Mouse (Mus musculus): ENCODE measurements at regions not wholly inside any gene's neighbourhood (a gene's known extent, or its start where the extent isn't known, plus 50 kb on each side); places are given as distances from the start of the nearest gene placed in this dataset.

DNA sequence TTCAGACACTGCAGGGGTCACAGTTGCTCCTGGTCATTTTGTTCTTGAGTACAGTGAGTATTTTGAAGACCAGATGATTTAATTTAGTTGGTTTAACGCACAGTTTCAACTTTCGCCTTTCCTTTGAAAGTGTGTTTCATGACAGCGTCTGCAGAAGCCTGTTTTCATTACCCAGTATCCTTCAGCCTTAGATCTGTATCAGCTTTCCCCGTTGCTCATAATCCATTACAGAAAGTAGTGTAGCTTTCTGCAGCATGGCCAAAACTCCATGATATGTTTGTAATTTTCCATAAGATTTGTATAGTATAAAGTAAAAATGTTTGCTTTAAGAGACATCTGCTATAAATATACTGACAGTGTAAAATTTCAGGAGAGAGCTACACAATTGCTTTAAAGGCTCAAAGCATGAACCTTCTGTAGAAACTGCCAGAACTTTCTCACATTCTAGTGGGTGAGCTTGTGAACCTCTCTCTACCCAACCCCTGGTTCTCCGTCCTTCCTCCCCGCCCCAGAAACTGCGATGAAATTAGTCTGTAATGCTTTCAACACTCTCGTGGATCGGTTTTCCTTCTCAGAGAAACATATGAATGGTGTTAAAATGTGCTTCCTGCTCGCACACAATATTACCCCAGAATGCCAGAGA is 506.6 kb upstream of the Adgrl2 start:
- DNase-seq = no peak

DNA sequence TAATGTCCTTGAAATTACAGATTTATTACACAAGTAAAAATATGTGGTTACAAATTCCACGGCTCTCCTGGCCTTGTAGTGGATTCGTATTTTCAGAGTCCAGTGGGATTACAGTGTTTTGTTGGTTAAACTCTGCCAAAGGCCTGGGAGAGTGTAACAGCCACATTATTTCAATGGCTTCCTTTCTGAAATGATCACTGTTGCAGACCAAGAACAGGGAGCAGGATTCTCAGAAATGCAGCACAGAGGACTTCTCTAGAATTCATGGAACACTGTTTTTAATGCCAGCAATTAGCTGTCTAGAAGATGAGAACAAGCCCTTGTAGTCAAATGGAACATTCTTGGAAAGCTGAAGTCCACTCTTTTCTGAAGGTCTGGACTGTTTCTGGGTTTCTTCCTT is 505.8 kb upstream of the Adgrl2 start:
- no peak for DNase-seq

DNA sequence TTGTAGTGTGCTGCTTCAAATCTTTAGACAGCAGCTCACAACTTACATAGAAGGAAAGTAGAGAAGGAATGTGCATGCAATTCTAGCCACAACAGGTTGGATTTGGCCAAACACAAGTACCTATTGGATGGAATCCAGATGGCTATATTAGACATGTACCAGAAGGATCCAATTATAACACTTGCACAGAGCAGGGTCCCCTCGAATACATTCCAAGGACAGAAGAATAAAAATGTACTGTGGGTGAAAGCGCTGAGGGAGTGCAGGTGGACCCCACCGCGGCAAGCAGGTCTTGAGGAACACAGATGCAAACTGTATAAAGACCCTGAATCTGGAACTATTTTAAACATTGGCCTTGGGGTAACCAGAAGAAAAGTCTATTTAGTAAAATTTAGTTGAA is 497.8 kb upstream of the Adgrl2 start:
- DNase-seq = no peak

DNA sequence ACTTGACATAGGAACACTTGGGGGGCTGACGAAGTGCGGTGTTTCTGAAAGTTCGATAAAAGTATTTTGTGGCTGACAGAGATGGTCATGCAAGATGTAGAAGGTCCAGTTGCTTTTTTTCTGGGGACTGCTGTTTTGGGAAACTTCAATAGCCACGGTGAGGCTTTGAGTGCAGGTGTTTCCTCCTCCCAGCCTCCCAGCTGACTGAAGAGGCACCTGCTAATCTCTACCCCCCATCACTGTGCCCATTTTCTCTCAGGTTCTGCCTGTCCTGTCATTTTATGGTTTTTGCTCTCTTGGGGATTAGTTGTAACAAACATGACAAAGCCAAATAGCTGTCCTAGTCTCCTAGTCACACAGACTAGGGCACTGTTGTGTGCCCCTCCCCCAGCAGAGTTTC is 495.1 kb upstream of the Adgrl2 start:
- DNase-seq = no peak

DNA sequence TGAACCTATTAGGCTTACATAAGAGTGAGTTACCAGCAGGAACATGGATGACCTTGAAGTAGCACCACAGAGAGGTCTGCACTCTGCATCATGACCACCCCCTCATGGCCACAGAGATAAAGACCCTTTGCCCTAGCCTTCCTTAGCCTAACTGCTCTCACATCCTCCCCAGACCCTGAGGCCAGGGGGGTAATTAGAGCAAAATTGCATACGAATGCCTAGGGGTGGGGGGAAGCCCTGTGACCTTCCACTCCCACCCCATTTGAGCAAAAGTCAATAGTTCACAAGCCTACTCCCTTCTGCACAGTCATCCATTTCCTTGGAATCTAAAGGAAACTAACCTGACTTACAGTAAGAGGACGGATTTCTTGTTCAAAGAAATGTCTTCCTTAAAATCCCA is 494.0 kb upstream of the Adgrl2 start:
- no peak for DNase-seq

DNA sequence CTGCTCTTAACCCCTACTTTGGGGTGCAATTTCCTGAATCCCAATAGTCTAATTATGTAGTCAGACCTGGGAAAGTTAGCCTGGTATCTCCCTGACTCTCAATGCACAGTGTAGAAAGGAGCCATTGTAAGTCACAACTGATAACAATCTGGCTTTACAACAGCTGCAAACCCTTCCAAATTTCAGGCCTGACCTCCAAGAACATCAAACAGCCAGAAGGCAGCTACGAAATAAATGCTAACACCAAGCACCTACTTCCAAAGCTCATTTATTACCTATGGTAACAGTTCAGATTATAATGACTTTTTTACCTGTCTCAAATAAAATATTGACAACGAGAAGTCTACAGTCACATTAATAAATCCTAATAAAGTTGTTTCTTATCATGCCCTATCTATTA is 485.8 kb upstream of the Adgrl2 start:
- no peak for DNase-seq

DNA sequence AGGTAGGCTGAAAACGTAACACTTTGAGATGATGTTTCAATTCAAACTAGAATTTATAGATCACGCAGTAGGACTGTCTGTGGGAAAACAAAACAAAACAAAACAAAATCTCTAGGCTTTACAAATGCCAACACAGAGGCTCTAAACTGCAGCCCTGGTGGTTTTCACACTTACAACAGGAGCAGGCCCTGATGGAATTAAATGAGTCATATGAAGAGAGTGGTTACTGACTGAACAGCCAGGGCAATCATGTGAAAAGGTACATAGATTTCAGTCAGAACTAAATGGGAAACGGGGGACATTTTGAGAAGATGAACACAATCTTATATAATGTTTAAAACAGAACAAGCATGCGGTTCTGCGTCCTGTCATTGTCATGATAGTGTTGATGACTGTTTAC is 476.6 kb upstream of the Adgrl2 start:
- no peak for DNase-seq

DNA sequence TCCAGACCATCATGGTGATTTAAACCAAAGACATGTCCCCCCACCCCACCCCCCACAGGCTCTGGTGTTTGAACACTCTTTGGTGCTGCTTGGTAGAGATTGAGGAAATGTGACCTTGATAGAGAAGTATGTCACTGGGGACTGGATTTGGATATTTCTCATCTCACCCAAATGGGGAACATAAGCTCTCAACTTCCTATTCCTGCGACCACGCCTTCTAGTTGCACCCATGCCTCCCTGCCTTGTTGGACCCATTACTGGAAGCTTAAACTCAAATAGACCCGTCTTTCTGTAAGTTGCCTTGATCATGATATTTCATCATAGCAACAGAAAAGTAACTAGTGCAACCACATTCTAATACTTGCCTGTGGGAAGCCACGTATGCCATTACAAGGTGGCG is 474.2 kb upstream of the Adgrl2 start:
- no peak for DNase-seq

DNA sequence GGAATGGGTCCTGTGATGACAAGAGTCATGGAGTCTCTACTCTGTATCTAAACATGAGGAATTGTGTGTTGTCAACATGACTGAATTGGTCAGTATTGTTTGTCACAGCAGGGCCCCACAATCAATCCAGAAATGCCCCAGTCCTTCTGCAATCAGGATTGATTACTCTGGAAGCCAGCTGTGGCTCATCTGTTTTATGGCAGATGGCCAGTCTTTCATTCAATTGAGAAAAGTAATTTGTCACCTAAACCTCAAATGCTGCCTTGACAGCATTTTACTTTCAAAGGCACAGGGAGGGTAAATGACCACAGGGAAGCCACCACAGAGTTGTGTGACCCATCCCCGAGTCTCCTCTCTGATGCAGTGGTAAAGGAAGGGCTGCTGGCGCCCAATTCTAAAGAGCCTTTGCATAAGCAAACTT is 471.8 kb upstream of the Adgrl2 start:
- DNase-seq = no peak

DNA sequence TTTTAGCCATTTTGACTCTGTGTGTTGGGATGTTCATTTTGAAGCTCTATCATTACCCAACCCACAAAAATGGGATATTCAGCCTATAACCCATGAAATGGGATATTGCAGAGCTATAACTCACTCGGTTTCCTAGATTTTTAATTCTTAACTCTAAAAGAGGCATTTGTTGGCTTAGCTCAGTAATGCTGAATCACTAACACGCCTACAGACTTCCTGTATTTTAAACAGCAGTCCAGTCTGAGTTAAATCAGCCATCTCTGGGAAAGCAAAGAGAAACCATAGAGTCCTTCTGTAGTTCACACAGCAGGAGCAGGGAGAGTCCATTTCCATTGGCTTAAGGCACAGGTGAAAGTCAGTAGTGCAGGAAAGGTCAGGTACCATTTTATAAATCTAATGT is 471.3 kb upstream of the Adgrl2 start:
- no peak for DNase-seq

DNA sequence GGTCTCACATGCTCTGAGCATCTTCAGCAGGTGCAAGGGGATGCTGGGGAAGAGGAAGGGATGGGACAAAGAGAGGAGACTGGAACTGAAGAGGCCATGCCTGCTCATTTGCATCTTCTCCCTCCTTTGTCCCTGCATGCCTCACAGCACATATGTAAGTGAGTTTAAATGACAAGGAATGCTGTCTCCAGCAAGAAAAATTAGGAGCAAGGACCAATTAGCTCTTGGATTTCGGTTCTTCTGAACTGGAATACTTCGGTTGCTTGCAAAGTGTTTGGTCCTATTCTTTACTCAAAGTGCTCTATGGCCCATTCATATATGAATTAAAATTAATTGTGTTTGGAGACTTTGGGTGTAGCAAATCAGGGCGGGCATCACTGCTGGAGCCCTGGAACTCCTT is 459.0 kb upstream of the Adgrl2 start:
- DNase-seq = no peak

DNA sequence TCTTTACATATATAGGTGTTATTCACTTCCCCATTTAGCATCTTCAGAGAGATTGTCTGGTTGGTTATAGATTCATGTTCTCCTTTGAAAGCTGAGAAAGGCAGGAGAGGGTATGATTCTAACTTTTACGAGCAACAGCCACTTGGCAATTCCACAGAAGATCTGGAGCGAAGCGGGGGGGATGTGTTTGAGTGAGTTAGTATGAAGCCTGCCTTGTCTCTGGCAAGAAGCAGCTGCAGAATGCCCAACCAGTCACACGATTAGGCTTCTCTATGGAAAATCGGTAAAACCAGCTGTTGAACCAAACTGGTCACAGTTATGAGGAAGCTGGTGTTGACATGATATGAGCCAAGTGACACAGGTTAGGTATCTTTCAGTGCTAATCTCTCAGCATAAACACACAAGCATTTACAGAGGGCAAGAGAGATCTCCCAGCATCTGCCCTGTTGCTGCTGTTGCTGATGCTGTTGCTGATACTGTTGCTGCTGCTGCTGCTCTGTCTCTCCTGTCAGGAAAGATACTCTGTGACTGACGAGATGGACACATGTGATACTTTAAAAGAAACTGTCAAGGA is 455.7 kb upstream of the Adgrl2 start:
- no peak for DNase-seq

DNA sequence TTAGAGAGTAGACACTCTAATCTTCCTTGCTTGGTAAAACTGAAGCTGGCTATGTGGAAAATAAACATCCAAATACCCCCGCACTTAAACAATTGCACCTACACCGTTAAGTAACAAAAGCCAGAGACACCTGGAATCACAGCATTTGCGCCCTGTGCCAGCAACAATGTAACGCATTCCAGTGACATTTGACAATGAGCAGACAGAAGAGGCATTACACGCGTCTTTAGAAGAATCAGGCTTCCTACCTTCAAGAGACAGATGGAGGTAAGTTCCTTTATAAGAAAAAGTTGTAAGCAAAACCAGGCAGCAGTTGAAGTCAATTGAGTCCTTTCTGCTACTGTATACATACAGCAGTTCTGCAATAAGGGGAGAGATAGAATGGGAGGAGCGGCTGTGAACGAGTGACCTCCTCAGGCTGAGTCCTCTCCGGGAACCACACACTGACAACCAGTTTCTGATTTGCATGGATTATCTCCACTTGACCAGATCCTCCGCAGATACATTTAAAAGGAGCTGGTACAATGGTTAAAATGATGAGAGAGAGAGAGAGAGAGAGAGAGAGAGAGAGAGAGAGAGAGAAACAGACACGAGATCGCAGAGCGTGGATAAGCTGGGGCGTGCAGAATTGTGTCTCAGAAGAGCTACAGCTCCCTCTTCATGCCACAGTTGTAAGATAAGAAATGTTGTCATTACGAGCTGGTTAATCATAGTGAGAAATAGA is 454.7 kb upstream of the Adgrl2 start:
- no peak for DNase-seq

DNA sequence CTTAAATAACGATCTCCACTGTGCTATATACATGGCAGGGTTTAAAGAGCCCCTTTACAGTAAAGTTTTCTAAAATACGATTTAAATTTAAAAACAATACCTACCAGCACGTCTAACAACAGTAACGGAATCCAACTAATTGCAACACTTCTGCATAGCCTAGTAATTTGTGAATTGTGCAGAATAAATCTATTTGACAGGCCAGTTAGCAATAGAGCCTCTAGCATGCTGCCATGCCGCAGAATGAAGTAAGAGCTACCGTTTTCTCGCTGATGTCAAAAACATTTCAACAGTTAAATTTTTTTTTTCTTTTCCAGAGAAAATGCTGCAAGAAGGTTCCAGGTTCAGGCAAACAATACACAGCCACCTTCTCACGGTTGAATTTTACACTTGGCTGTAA is 454.0 kb upstream of the Adgrl2 start:
- no peak for DNase-seq

DNA sequence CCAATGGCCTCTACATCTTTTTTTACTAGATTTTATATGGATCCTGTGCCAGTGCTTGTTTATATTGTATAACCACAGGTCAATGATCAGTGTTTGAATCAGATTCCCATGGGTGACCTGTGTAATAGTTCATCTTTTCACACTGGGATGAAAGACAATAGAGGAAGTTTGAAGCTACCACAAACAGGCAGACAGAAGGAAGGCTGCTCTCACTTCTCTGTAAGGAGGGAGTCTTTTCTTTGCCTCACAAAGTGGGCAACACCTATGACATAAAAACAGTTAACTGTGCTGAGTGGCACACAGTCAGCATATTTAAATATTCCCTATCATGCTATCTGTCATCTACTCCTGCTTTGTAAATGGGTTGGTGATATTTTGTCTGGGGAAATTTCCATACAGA is 450.9 kb upstream of the Adgrl2 start:
- DNase-seq = no peak

DNA sequence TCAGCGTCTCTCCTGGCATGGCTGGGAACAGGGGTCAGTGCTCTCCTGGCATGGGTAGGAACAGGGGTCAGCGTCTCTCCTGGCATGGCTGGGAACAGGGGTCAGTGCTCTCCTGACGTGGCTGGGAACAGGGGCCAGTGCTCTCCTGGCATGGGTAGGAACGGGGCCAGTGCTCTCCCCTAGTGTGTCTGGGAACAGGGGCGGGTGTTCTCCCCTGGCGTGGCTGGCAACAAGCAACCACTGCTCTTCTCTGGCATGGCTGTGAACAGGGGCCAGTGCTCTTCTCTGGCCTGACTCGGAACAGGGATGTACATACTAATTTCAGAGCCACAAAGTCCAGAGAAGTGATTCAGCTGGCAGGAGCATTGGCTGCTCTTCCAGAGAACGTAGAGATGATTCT is 447.4 kb upstream of the Adgrl2 start:
- no peak for DNase-seq

DNA sequence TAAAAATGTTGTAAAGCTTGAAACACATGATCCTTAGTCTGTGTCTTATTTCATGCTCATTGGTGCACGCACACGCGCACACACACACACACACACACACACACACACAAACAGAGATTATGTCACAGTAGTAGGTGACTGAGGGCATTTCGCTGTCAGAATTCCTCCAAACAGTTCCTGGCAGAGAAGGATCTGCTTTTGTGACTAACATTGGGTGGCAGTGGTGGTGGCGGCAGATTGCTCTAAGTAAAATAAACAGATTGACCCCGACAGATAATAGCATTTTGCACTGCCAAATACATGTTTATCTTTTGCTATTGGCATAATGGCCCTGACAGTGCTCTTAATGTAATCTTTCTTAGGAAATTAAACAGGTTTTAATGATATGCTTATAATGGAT is 446.6 kb upstream of the Adgrl2 start:
- no peak for DNase-seq

DNA sequence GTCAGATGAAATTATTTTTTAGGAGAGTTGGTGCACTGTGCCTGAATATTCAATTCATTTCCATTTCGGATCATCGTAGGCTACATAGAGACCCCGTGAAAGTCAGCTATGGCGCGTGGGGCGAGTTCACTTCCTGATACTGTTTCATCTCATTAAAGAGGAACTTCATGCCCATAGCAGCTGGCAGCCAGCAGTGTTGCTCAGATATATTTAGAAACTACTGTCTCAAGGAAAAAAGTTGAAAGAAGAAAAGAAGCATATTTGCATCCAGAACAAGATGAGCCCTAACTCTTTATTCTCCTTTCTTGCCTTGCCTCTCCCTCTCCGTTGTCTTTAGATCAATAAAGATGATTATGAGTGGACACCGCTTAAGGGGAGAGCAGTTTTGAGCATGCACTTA is 446.1 kb upstream of the Adgrl2 start:
- DNase-seq = no peak

DNA sequence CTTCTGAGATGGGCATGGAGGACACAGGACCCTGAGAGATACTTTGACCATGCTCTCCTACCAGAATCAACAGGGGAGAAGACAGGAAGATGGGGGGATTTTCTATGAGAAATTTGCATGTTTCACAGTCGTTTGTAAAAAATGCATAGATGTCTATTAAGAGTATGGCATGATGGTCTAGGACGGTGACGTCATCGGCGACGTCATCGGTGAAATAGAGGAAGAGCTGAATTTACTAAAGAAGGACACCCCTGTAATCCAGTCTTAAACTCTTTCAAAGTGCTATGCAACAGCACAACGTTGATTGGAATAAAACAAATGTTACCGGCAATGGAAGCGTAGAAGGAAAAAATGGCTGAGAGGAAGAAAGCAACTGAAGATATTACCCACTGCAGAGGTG is 441.4 kb upstream of the Adgrl2 start:
- no peak for DNase-seq

DNA sequence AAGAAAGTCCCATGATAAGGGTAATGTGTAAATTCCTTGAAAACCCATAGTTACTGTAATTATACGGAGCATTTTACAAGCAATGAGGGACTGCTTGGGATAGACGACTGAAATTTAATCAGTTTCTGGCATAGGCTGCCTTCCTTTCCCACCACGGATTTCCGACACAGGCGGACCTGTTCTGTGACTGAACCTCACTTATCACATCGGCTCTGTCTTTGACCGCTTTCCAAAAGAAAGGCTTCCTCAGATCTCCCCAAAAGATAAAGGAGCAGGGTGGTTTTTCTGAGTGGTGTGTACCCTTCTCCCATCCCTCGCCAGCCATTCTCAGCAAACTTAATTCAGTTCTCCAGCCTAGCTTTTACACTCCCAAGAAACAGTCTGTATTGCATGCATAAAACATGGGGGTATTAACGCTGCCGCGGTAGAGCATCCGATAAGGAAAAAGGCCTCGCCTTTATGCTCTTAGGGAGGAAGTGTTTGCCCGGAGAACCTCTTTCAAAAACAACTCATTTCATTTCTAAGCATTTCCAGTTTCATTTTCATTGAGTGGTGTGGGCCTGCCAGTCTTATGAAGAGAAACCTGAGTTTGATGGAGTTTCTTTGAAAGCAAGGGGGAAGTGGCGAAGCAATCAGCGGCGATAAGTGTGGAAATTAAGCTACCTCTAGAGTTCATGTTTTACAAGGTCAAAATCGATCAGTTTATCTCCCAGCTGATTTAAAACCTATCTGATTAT is 435.8 kb upstream of the Adgrl2 start:
- no peak for DNase-seq

DNA sequence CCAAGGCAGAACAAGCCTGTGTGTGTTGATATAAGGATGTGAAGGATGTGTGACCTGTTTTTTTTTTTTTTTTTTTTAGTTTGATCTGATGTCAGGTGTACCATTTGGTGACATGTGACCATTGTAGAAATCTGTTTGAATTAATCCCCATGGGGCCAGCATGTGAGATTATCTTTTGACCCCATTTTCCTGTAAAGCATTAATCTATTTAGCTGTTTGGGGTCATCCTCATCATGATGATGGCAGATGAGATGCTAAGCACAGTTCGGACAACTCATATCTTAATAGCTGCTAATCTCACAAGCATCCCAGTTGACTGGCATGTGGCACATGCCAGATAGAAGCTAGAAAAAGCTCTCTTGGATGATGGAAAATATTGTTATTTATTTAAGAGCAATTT is 434.0 kb upstream of the Adgrl2 start:
- DNase-seq = no peak

DNA sequence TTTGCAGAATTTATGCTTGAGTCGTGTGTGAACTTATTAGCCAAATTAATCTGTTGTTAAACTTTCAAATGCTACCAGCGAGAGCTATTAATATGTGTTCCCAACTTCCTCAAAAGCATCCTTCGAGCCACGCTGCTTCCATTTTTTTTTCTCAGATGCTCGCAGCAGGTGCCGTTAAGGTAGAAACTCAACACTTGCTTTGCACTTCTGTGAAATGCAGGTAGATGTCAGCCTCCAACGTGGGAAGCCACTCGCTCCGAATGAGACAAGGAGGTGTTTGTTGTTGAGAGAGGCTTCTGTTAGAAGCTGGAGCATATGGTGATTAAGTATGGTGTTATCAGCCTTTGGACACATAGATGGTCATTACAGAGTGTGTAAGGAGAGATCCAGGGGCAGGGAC is 433.1 kb upstream of the Adgrl2 start:
- DNase-seq = no peak

DNA sequence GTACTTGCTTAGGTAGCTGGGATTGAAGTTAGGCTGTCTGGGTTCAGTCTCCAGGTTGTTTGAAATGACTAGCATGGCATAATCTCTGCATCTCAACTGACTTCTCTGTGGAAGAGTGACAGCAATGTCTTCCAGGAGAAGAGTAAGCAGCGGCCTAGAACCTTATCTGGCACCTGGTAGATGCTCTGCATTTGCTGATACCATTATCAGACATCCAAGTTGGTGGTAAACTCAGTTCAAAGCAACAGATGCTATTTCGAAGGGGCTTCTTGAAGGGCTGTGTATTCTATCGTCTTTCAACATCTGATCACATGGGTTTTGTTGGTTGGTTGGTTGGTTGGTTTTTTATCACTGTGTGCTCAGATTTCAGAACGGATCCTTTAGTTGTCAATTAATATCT is 424.7 kb upstream of the Adgrl2 start:
- DNase-seq = no peak

DNA sequence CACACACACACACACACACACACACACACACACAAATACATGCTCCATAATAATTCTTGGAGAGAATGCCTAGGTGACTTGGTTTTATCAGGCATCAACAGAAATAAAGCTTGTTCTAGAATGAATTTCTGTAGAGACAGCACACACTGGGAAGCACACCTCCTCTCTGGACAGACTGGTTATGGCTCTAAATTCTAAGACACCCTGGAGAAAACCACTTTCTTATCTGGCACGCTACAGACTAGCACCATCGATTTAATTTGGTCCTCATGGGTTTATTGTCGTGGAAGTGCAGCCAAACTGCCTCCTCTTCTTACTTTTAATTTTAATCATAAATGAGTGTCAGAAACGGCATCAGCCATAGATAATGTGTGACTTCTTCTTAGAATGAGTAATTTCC is 422.8 kb upstream of the Adgrl2 start:
- DNase-seq = no peak

All from right cerebral cortex, postnatal 4 days (tissue).